Mouse (Mus musculus) cortical plate, adult 2 months (tissue): ENCODE data around the gene Tsc22d2.

ENCODE experiments used
- CTCF ChIP-seq: fragments of 200-500 bp; IDR thresholded peaks from 2 replicates; pipeline ENCODE4 v1.5.1; 2011; ENCODE audit warnings: mild to moderate bottlenecking, control low read depth, low read length; ENCODE audit not compliant: insufficient read depth; ENCODE audit errors: extremely low read depth
- POLR2A ChIP-seq: fragments of 200-500 bp; IDR thresholded peaks from 2 replicates; pipeline ENCODE4 v1.6.1; 2011; ENCODE audit warnings: mild to moderate bottlenecking, low read length, control low read depth; ENCODE audit not compliant: insufficient read depth; ENCODE audit errors: extremely low read depth

DNA sequence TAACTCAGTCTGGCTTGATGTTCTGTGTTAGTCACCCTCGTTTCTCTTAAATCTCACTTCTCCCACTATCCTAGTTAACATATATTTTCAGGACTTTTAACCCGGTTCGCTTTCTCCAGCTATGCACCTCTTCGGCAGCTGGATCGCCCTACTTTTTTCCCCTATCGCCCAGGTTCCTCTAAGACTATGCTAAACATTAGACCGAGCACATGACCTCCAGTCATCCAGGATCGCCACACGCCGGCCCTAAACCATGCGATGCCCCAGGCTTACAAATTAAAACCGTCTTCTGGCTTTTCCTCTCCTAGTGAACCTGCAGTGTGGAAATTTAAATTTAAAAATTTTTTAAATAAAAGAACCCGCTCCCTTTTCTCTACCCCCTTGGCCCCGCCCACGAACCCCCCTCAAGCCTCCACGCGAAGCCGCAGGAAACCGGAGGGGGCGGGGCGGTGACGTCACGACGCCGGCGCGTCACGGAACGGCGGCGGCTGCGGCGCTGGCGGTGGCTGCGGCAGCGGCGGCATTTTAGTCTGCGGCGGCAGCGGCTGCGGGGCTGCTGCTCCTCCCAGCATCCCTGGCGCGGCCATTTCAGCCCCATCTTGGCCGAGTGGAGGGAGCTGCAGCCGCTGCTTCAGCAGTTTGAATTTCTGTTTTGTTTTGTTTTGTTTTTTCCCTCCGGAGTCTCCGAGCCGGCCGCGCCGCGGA is at the start of gene Tsc22d2:
- no peak for TF ChIP-seq CTCF
- peak; percentile 66 for TF ChIP-seq POLR2A
